Mouse (Mus musculus) kidney, postnatal 0 days (tissue): Measurements from ENCODE around the gene Pkp4. TPM values are rescaled to one million over a fixed set of nuclear protein-coding genes. Genes with fewer than 3 reads are reported as not detected.

ENCODE experiments used
- ATAC-seq: fragments of 200-750 bp; cut with Nextera tagmentation; replicated peaks from 2 replicates; pipeline ENCODE4 v1.8.0; 2017; ENCODE audit warnings: low read depth, moderate number of reproducible peaks, moderate TSS enrichment, moderate library complexity; ENCODE audit not compliant: low FRiP score
- DNase-seq: peaks from one replicate; pipeline ENCODE4 v3.0.0-alpha.2; 2016; ENCODE audit warnings: low spot score
- H3K27ac ChIP-seq: fragments of 300-500 bp; sonication (generic); 2 replicates; pipeline ENCODE4 v1.5.1; 2014; ENCODE audit warnings: mild to moderate bottlenecking
- H3K27me3 ChIP-seq: fragments of 300-500 bp; sonication (generic); 2 replicates; pipeline ENCODE4 v1.6.1; 2014; ENCODE audit warnings: low read length, mixed read lengths; ENCODE audit not compliant: insufficient read depth
- H3K36me3 ChIP-seq: fragments of 300-500 bp; sonication (generic); 2 replicates; pipeline ENCODE4 v1.6.1; 2014; ENCODE audit warnings: low read length, mixed read lengths; ENCODE audit not compliant: insufficient read depth
- H3K4me1 ChIP-seq: fragments of 300-500 bp; sonication (generic); replicated peaks from 2 replicates; pipeline ENCODE4 v1.6.1; 2014; ENCODE audit warnings: antibody characterized with exemption, low read length, mixed read lengths; ENCODE audit not compliant: insufficient read depth
- H3K4me2 ChIP-seq: fragments of 300-500 bp; sonication (generic); 2 replicates; pipeline ENCODE4 v1.6.1; 2014; ENCODE audit warnings: mild to moderate bottlenecking, low read length, moderate library complexity, mixed read lengths
- H3K4me3 ChIP-seq: fragments of 300-500 bp; sonication (generic); replicated peaks from 2 replicates; pipeline ENCODE4 v1.5.1; 2014; ENCODE audit warnings: low read depth, low read length
- H3K9ac ChIP-seq: fragments of 300-500 bp; sonication (generic); 2 replicates; pipeline ENCODE4 v1.6.1; 2014; ENCODE audit warnings: low read depth, low read length
- H3K9me3 ChIP-seq: fragments of 300-500 bp; sonication (generic); replicated peaks from 2 replicates; pipeline ENCODE4 v1.6.1; 2016; ENCODE audit warnings: low read length, inconsistent platforms, mixed read lengths
- CTCF ChIP-seq: IDR thresholded peaks from 2 replicates; pipeline ENCODE4 v1.5.1; 2016; ENCODE audit warnings: antibody characterized with exemption, low read depth, mild to moderate bottlenecking, moderate library complexity
- WGBS: fragments of 180-500 bp; shearing (Covaris S2); extraction: QIAGEN DNeasy Blood & Tissue Kit; methylation state at CpG from one replicate; pipeline ENCODE4 v1.1.7; 2014; 5-methylcytosine and 5-hydroxymethylcytosine counted together
- polyA plus RNA-seq: library from polyadenylated mRNA; unstranded; fragments of >200 nt; fragmentation: Nextera tagmentation; extraction: Ambion mirVana; gene quantifications from 2 replicates; pipeline ENCODE4 v1.2.1, GENCODE M21; 2015

The Pkp4 gene
- polyA plus RNA-seq, 1 experiment from 2014 or later: 20.2 TPM

DNA sequence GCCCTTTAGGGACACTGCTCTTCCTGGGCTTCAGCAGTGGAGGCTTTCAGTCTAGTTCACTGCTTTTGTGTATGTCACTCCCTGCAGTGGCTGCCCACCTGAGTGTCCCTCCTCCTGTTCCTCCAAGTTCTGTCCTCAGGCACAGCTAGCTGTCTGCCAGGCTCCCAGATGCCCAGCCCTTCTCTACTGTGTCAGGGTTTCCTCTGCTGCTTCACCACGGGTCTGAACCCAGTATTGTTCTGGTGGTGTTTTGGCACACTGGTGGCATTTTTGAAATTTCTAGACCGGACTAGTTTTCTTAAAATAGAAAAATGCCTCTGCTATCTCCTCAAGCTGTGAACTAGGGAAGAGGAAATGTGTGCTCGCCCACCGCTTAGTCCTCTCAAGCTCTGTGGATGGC lies 46.6 kb downstream of the Pkp4 start:
- Histone ChIP-seq H3K27ac (no peak overlapping the region), H3K9ac (no peak overlapping the region), H3K4me3 (no peak overlapping the region), H3K4me1 (peaks cover 13% of the 10 kb centered on the region; the same call in 1 of the 2 replicates), H3K9me3 (no peaks in the 10 kb centered on the region), H3K4me2 (no peak overlapping the region), H3K36me3 (no peaks in the 10 kb centered on the region), H3K27me3 (no peaks in the 10 kb centered on the region)
- TF ChIP-seq CTCF: no peak
- DNase-seq (no peak), ATAC-seq (no peak)
- 49% methylated on average over 4 of the region's 4 CpGs for WGBS

DNA sequence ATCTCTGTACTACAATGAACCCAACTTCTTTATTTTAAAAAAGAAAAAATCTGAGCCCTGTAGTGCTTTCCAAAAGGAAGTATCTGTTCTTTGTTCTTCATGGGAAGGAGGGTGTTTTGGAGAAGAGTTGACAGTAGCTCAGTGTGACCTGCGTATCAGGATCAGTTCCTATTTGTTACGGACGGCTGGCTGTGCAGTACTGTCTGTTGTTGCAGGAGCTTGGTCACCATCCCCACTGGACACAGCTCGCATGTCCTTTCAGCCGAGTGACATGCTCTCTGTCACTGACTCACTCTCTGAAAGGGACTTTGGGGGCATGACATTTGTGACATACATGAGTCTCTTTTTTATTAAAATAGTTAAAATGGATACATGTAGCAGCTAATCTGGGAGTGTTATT lies 47.1 kb downstream of the Pkp4 start:
- Histone ChIP-seq H3K27me3 (no peaks in the 10 kb centered on the region), H3K36me3 (no peaks in the 10 kb centered on the region), H3K4me1 (peaks cover 13% of the 10 kb centered on the region; the same call in 1 of the 2 replicates), H3K9me3 (no peaks in the 10 kb centered on the region), H3K9ac (no peak overlapping the region), H3K4me3 (no peak overlapping the region), H3K27ac (no peak overlapping the region), H3K4me2 (no peak overlapping the region)
- ATAC-seq (no peak), DNase-seq (peak; percentile 51)
- TF ChIP-seq CTCF: no peak
- 32% methylated on average over 5 of the region's 5 CpGs for WGBS

DNA sequence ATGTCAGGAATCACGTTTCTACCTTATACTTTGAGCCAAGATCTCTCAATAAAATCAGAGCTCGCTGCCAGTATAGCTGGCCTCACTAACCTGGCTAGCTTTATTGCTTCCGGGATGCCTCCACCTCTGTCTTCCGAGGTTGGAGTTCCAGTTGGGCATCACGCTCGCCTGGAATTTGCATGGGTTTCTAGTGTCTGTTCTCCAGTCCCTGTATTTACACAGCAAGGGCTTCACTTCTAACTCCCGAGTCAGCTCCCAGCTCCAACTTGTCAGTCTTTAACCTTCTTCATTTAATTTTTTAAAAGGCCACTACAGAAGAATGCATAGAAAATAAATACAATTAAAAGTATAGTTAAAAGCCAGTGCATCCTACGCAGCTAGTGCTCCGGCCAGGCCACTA lies 47.6 kb downstream of the Pkp4 start:
- WGBS: 50% methylated on average over 9 of the region's 9 CpGs
- no peak overlapping the region for H3K4me3 ChIP-seq
- H3K36me3 ChIP-seq: no peaks in the 10 kb centered on the region
- ATAC-seq: no peak
- no peak overlapping the region for H3K9ac ChIP-seq
- H3K9me3 ChIP-seq: no peaks in the 10 kb centered on the region
- DNase-seq: no peak
- H3K27ac ChIP-seq: no peak overlapping the region
- no peaks in the 10 kb centered on the region for H3K27me3 ChIP-seq
- H3K4me2 ChIP-seq: no peak overlapping the region
- H3K4me1 ChIP-seq: peaks cover 9% of the 10 kb centered on the region; the same call in 1 of the 2 replicates
- no peak for TF ChIP-seq CTCF

GRCm38 (mm10) chr2:59211051-59211450 lies 50.4 kb downstream of the Pkp4 start:
- ATAC-seq (no peak), DNase-seq (no peak)
- TF ChIP-seq CTCF: no peak
- no peaks in the 10 kb centered on the region for H3K36me3 ChIP-seq
- H3K4me2 ChIP-seq: no peak overlapping the region
- WGBS: 87% methylated on average over 5 of the region's 5 CpGs
- no peaks in the 10 kb centered on the region for H3K9me3 ChIP-seq
- no peak overlapping the region for H3K27ac ChIP-seq
- H3K4me1 ChIP-seq: peaks cover 6% of the 10 kb centered on the region; the same call in 1 of the 2 replicates
- H3K4me3 ChIP-seq: no peak overlapping the region
- H3K27me3 ChIP-seq: no peaks in the 10 kb centered on the region
- H3K9ac ChIP-seq: no peak overlapping the region

DNA sequence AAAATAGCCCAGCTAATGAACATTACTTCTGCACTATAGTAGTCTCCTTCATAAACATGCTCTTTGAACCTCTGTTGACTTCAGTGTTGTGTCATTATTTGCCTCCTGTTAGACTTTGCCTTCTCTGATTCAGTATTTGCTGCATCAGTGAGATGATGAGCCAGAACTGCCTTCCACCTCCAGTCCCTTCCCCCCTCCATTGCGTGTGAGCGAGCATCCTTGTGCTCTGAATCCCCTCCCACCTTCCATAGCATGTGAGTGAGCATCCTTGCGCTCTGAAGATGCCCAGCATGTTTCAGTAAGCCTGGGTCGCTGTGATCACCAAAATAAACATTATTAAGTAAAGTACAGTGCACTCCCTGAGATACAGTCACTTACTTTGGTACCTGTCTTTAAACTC lies 51.8 kb downstream of the Pkp4 start:
- DNase-seq: no peak
- Histone ChIP-seq H3K36me3 (0 out of 2 replicates have a peak, but pooled peaks cover 4% of the 10 kb centered on the region), H3K4me1 (peaks cover 6% of the 10 kb centered on the region; the same call in 1 of the 2 replicates), H3K9ac (no peak overlapping the region), H3K4me3 (no peak overlapping the region), H3K9me3 (no peaks in the 10 kb centered on the region), H3K4me2 (no peak overlapping the region), H3K27ac (no peak overlapping the region), H3K27me3 (no peaks in the 10 kb centered on the region)
- 88% methylated on average over 4 of the region's 4 CpGs for WGBS
- no peak for ATAC-seq
- TF ChIP-seq CTCF: no peak

GRCm38 (mm10) chr2:59212846-59213245 lies 52.2 kb downstream of the Pkp4 start:
- no peak overlapping the region for H3K4me3 ChIP-seq
- peaks cover 2% of the 10 kb centered on the region; the same call in 1 of the 2 replicates for H3K4me1 ChIP-seq
- DNase-seq (no peak), ATAC-seq (no peak)
- H3K9ac ChIP-seq: no peak overlapping the region
- no peaks in the 10 kb centered on the region for H3K9me3 ChIP-seq
- H3K36me3 ChIP-seq: 0 out of 2 replicates have a peak, but pooled peaks cover 4% of the 10 kb centered on the region
- H3K27ac ChIP-seq: no peak overlapping the region
- no peaks in the 10 kb centered on the region for H3K27me3 ChIP-seq
- 93% methylated on average over 1 of the region's 1 CpGs for WGBS
- TF ChIP-seq CTCF: no peak
- H3K4me2 ChIP-seq: no peak overlapping the region

DNA sequence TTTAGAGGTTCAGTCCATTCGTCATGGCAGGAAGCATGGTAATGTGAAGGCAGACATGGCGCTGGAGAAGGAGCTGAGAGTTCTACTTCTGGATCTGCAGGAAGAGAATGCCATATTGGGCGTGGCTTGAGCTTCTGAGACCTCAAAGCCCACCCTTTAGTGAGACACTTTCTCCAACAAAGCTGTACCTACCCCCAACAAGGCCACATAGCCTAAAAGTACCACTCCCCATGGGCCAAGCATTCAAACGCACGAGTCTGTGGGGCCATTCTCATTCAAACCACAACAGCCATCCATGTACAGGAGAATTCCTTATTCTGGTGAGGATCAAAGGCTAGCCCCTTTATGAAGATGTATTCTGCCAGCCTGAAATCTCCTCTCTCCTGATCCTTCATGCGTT lies 57.3 kb downstream of the Pkp4 start:
- WGBS: 90% methylated on average over 6 of the region's 6 CpGs
- no peak for DNase-seq
- Histone ChIP-seq H3K4me2 (no peak overlapping the region), H3K27me3 (no peaks in the 10 kb centered on the region), H3K4me3 (no peak overlapping the region), H3K36me3 (0 out of 2 replicates have a peak, but pooled peaks cover 4% of the 10 kb centered on the region), H3K9ac (no peak overlapping the region), H3K27ac (no peak overlapping the region), H3K4me1 (no peaks in the 10 kb centered on the region), H3K9me3 (no peaks in the 10 kb centered on the region)
- no peak for TF ChIP-seq CTCF
- ATAC-seq: no peak
